8 mouse cellular contexts compared by ENCODE assay signal in genomic region chr3:135280669-135281415, GRCm38 (mm10). TPM values are rescaled to one million over a fixed set of nuclear protein-coding genes. Genes with fewer than 3 reads are reported as not detected.
DNase-seq lines count a peak whose midpoint lies in the region; ATAC-seq and TF ChIP-seq lines count a peak whose summit lies in the region.

TSS of gene Bdh2 (plus strand) at chr3:135281221.

- H3K36me3 ChIP-seq in embryonic facial prominence, embryonic 15.5 days, result no peaks in the 10 kb centered on the region
- H3K36me3 ChIP-seq in limb, embryonic 13.5 days, result no peaks in the 10 kb centered on the region
- H3K36me3 ChIP-seq in midbrain, postnatal 0 days (ENCODE audit: insufficient read depth, low read length), result no peaks in the 10 kb centered on the region

- peak; percentile 82 for DNase-seq in A20 (ENCODE audit: low read depth, low spot score)
- DNase-seq in adrenal gland, postnatal 4 days (ENCODE audit: low spot score in 2 of 2), result peak; percentile 37 to 44
- peak; percentile 61 to 80 for DNase-seq in heart, adult 9 months (ENCODE audit: low spot score in 2 of 2)
- peak; percentile 95 for DNase-seq in kidney, adult 9 months
- DNase-seq in midbrain, postnatal 0 days (ENCODE audit: low spot score), result peak; percentile 93
- DNase-seq in spleen, postnatal 4 days (ENCODE audit: low spot score in 2 of 2), result peak; percentile 61 to 72

- H3K27ac ChIP-seq in embryonic facial prominence, embryonic 15.5 days (replicated peaks), result no peak within 1 kb of the TSS
- H3K27ac ChIP-seq in limb, embryonic 13.5 days, result no peak within 1 kb of the TSS
- H3K27ac ChIP-seq in midbrain, postnatal 0 days (ENCODE audit: low read depth, low read length), result no peak within 1 kb of the TSS

- H3K27me3 ChIP-seq in embryonic facial prominence, embryonic 15.5 days, result no peaks in the 10 kb centered on the region
- no peaks in the 10 kb centered on the region for H3K27me3 ChIP-seq in limb, embryonic 13.5 days
- no peaks in the 10 kb centered on the region for H3K27me3 ChIP-seq in midbrain, postnatal 0 days (ENCODE audit: insufficient read depth, low read length)

- H3K4me2 ChIP-seq in embryonic facial prominence, embryonic 15.5 days (replicated peaks), result peak within 1 kb of the TSS; percentile 23; the same call in 1 of the 2 replicates
- H3K4me2 ChIP-seq in limb, embryonic 13.5 days (replicated peaks), result peak within 1 kb of the TSS; percentile 54
- H3K4me2 ChIP-seq in midbrain, postnatal 0 days (ENCODE audit: low read depth, low read length, poor library complexity, severe bottlenecking), result no peak within 1 kb of the TSS

- H3K4me1 ChIP-seq in embryonic facial prominence, embryonic 15.5 days, result no peaks in the 10 kb centered on the region
- H3K4me1 ChIP-seq in limb, embryonic 13.5 days, result peaks cover 2% of the 10 kb centered on the region; the same call in 1 of the 2 replicates
- no peaks in the 10 kb centered on the region for H3K4me1 ChIP-seq in midbrain, postnatal 0 days (ENCODE audit: insufficient read depth, low read length)

- ATAC-seq in embryonic facial prominence, embryonic 15.5 days (ENCODE audit: insufficient number of reproducible peaks, low FRiP score, low TSS enrichment, low read depth), result peak; percentile 64
- ATAC-seq in limb, embryonic 13.5 days (ENCODE audit: low FRiP score, low read depth), result peak; percentile 89
- peak; percentile 77 for ATAC-seq in midbrain, postnatal 0 days (ENCODE audit: low FRiP score)

- no peak within 1 kb of the TSS for H3K9ac ChIP-seq in embryonic facial prominence, embryonic 15.5 days
- 0 out of 2 replicates have a peak within 1 kb of the TSS, but pooled peaks have one; percentile 51 for H3K9ac ChIP-seq in limb, embryonic 13.5 days
- H3K9ac ChIP-seq in midbrain, postnatal 0 days (replicated peaks; ENCODE audit: low read length, poor library complexity, severe bottlenecking), result peak within 1 kb of the TSS; percentile 44; the same call in 1 of the 2 replicates

- TF ChIP-seq CTCF in midbrain, postnatal 0 days (IDR thresholded peaks at IDR 0.05), result peak; percentile 92

- H3K9me3 ChIP-seq in embryonic facial prominence, embryonic 15.5 days (replicated peaks), result no peaks in the 10 kb centered on the region
- no peaks in the 10 kb centered on the region for H3K9me3 ChIP-seq in limb, embryonic 13.5 days
- no peaks in the 10 kb centered on the region for H3K9me3 ChIP-seq in midbrain, postnatal 0 days (ENCODE audit: low read length)

- peak within 1 kb of the TSS; percentile 18 for H3K4me3 ChIP-seq in embryonic facial prominence, embryonic 15.5 days (replicated peaks)
- peak within 1 kb of the TSS; percentile 32 for H3K4me3 ChIP-seq in limb, embryonic 13.5 days
- no peak within 1 kb of the TSS for H3K4me3 ChIP-seq in midbrain, postnatal 0 days (ENCODE audit: low read depth, low read length)

- WGBS in embryonic facial prominence, embryonic 15.5 days, result 20% methylated on average over 14 of the region's 14 CpGs
- WGBS in limb, embryonic 13.5 days, result 23% methylated on average over 14 of the region's 14 CpGs
- 20% methylated on average over 14 of the region's 14 CpGs for WGBS in midbrain, postnatal 0 days

RNA-seq across cellular contexts. Expression of gene Bdh2, which starts in this region (rescaled TPM):
- total RNA-seq in adrenal gland, postnatal 4 days (2021), result 10 to 100 TPM in 1 of 2 experiments, 1 to 10 TPM in 1; 3.6 to 12.6 TPM
- 10.5 and 13.4 TPM in 2 replicates for polyA plus RNA-seq in embryonic facial prominence, embryonic 15.5 days (2015; fragmentation: Nextera tagmentation; extraction: Ambion mirVana)
- polyA plus RNA-seq in limb, embryonic 13.5 days (2015; fragmentation: Nextera tagmentation; extraction: Ambion mirVana), result 21.3 and 24.8 TPM in 2 replicates
- 2.0 and 2.9 TPM in 2 replicates for total RNA-seq in midbrain, postnatal 0 days (2014; rRNA removed)
- 6.4 TPM in 2 replicates for polyA plus RNA-seq in midbrain, postnatal 0 days (2015; fragmentation: Nextera tagmentation; extraction: Ambion mirVana)

Comparison
In these comparisons a context has a peak if more than half of its experiments do, and no peak if none do; other contexts are left out.
1. DNase-seq: peak in every context shown above with its lines; median percentile 95 in kidney, adult 9 months; 93 in midbrain, postnatal 0 days; 82 in A20; 70 in heart, adult 9 months; 66 in spleen, postnatal 4 days; 40 in adrenal gland, postnatal 4 days.